Mouse (Mus musculus) spleen, adult 10 weeks (tissue): ENCODE data around the gene U2af2. TPM values are rescaled to one million over a fixed set of nuclear protein-coding genes. Genes with fewer than 3 reads are reported as not detected.

Experiments used
- polyA plus RNA-seq: library from polyadenylated mRNA; stranded (reverse); fragments of 350-450 nt; fragmentation: Illumina TruSeq; extraction: RNeasy Lipid Tissue Mini Kit (QIAGEN cat#74804); gene quantifications from one replicate; pipeline ENCODE4 v1.2.3, GENCODE M21; 2015; ENCODE audit warnings: low replicate concordance; ENCODE audit not compliant: insufficient read depth

Gene U2af2
- polyA plus RNA-seq, result 149 TPM

DNA sequence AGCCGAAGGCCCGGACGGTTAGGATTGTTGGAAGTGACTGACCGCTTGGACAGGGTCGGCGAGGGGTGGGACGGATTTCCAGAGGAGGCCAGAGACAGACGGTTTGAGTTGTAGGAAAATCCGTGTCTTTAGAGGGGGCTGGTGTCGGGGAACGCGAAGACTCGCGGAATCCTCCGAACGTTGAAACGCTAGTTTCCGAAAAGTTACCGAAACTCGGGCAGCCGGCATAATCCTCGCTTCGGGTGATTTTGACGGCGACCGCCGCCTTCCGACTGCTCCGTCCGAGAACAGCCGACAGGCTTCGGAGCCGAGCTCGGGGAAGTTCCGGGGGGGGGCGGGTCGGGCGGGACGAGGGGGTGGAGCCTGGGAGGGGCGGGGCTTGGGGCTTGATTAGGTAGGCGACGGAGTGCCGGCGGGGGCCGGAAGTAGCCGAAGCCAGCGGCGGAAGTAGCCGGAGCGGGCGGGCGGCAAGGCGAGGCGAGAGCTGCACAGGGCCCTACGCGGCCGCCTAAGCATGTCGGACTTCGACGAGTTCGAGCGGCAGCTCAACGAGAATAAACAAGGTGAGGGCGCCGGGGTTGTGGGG lies at the start of gene U2af2:
TSS of gene U2af2 (plus strand) at position 370 of the 586 bp plus-strand sequence.

DNA sequence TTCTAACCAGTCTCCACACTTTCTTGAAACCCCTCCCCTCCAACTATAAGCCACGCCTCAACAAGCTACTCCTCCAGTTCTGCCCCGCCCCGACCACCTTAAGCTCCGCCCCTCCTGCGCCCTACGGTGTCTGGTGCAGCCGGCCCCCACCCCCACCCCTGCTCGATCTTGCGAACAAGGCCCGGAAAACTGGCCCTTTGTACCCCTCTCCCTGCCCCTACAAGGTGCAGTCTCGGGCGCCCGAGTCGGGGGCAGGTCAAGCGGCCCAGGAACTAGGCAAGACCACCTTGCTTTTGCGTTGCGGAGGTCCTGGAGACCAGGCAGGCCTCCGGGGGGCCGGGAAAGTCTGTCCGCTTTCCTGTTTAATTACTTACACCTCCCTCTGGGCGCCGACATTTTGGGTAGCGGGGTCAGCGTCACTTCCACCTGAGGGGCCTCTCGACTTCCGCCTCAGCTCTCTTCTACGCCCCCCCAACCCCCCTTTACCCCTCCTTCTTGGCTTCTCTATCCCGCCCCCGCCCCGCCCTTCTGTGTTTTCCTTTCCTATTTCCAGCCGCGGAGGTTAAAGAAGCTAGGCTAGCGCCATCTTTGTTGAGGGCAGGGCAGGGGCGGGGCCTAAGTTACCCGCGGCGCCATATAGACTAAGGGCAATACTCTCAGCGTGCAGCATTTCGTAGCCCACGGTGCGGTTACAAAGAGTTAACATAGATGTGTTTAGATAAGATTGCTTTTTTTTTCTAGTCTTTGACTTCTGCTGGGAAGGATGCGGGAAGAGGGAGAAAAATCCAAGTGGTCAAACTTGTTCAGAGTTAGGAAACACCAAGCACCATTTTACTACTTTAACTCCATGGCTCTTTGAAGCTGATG lies 47.5 kb upstream of the U2af2 start, which contains the start of the genes Zfp524 and Fiz1:
TSS of gene Zfp524 (plus strand) at position 165 of the 867 bp plus-strand sequence.
TSS of gene Fiz1 (minus strand) at position 447 of the 867 bp plus-strand sequence.

DNA sequence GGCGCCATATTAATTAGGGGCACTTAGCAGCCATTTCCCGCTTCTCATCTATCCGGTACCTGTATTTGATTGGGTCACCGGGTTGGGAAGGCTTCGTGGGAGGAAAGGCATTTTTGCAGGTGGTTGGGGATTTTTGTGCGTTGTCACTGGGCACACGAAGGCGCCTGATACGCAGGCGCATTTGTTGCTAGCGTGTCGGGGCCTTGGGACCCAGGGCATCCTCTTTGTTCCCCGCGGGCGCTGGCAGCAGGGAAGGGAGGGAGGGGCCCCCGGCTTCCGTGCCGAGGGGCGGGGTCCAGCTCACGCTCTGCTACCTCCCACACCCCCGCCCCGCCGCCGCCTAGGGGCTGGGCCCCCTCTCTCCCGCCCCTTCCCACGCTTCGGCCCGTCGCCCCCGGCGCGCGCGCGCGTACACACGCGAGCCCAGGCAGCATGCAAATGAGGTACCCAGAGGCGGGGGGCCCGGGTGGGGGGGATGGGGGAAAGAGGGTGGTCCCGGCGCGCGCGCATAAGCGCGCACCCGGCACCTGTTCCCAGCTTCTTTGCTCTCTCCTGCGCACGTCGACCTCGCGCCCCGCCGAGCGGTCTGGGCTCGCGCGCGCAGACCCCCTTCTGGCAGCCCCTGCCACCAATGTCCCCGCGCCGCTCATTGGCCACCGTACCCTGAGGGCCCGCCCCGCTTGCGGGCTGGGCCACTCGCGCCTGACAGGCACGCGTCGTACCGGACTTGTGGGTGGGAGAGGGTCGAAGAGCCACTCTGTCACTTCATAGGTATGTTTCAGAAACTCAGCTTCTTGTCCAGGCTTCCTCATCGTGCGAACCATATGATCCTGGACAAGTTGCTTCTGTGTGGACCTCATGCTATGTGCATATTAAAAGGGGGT lies 46.6 kb upstream of the U2af2 start, which contains the start of gene Gm44973:
TSS of gene Gm44973 (plus strand) at position 379 of the 884 bp plus-strand sequence.

DNA sequence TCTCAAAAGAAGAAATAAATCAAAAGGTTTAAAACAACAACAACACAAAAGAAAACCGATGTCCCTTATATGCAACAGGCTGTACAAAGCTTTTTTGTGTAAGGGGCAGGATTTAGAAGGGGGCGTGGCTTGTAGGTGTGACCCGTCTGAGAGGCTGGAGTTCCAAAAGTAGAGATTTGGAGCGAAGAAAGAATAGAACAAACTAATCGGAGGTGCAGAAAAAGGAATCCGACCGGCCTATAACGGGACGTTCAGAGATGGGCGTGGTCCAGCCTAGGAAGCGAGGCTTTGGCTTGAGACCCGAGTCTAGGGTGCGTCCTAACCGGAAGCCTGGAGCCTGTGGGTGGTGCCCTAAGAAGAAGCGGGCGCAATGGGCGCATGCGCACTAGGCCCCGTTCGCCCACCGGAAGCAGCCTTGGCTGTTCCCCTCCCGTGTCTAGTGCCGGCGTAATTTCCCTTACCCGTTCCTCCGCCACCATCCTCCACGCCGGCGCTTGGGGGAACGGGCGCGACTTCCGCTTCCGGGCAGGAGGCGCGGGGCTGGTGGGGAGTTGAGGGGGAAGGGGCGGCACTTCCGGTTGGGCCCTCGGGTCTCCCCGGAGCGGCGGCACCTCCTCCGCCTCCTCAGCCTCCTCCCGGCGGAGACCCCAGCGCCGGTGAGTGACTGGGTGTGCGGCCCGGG lies 41.8 kb upstream of the U2af2 start, which contains the start of the genes Zfp865 and Ccdc106:
TSS of gene Zfp865 (plus strand) at position 377 of the 682 bp plus-strand sequence.
TSS of gene Ccdc106 (plus strand) at position 554 of the 682 bp plus-strand sequence.

DNA sequence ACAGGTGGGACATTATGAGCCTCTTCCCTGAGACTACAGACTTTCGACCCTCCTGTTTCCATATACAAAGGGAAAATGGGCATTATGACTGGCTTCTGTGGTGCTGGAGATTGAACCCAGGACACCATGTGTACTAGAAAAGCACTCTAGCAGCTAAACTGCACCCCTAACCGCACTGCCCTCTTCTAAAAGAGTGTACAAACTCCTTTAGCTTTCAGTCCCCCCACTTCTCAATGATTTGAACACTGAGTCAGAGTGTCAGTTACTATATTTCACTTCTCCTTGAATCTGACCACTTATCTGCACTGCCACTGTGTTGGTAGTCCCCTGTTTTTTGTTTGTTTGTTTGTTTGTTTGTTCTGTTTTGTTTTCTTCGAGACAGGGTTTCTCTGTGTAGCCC lies 28.1 kb upstream of the U2af2 start, which contains the start of gene 4632433K11Rik:
TSS of gene 4632433K11Rik (plus strand) at position 301 of the 400 bp plus-strand sequence.

DNA sequence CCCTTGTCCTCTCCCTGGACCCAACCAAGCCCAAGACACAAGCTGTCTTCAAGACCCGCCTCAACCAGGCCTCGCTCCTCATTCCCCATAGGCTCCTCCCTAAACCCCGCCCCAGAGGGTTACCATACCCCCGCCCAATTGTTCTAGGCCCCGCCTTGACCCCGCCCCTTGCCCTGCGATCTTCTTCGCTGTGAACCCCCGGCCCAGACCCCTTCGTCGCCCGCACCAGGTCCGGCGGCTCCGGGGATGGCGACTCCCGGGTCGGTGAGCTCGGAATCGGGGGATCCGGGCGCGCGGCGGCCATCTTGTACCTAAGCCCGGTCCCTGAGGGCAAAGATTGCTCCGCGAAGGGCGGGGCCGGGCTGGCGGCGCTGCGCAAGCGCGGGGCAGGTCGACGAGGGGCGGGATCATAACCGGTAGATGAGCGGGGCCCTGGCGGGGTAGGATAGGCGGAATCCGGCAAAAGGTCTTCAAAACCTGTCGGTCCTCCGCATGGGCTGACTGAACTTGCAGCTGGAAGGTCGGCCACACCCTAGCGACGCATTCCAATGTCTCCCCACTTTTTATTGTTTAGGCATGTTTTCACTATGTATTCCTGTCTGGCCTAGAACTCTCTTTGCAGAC lies 23.7 kb upstream of the U2af2 start, which contains the start of gene Zfp784:
TSS of gene Zfp784 (minus strand) at position 338 of the 624 bp plus-strand sequence.

DNA sequence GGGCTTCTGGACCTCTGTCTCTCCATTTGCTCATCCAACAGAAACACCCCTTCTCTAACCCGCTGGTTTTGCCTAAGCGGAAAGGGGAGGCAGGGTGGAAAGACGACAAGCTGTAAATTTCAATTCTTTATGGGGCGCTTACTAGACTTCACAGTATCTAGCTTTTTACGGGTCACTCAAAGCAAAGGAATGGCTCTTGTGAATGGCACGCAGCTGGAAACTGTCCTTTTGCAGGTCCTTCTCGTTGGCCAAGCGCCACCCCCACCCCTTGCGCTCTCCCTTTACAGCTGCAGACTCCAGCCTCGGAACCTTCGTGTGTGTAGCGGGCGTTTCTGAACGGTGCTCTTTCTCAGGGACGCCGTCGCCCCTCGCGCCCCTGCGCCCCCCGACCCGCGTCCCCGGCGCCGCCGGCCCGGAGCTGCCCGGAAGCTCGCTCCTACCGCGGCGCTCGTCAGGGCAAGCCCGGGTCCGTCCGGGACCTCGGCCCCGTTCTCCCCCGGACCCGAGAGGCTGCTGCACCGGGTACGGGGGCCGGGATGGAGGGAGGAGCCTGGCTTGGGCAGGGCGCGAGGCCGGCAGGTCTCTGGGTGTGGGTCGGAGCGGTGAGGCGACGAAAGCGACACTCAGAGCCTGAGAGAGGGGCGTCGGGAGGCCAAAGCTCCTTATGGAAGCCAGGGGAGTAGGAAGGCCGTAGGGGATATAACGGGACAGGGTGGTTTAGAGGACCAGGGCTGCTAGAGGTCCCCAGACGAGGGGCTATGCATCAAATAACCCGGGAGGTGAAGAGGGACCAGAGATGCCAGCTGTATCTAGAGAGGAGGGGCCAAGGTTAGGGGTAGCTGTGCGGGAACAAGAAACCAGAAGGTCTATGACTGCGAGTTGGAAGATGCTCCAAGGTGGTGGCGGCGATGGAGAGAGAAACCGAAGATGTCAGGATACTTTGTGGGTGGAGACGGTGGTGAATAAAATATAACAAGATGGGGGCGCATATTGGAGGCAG lies 10.4 kb upstream of the U2af2 start, which contains the start of gene Zfp580:
TSS of gene Zfp580 (plus strand) at position 346 of the 1,000 bp plus-strand sequence.

DNA sequence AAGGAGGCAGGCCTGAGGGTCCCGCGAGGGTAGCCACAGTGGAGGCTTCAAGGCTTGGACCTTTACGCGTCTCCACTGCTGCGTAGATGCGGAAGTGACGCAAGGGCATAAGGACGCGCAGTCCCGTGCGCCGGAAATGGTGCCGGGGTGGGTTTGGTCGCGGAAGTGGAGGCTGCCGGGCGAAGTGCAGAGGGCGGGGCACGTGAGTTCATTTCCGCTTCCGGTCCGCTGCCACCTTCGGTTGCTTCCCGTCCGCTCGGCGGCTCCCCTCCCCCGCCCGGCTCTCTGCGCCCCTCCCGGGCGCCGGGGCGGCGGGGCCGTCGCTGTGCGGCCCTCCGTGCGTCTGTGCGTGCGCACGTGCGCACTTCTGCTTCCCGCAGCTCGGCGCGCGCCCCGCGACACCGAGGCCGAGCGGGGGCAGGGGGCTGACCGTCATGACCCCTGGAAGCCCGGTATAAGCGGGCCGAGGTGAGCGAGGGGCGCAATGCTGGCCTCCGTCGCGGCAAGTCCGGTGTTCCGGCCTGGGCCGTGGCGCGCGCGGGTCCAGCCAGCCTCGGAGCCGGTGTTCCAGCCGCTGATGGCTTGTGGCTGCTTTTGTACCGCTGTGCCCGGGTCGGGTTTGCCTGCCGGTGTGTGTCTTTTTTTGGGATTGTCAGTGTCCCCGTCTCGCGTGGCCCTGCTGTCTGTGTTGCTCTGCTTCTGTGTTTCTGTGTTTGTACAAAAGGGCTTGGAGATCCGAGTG lies 18.2 kb downstream of the U2af2 start, which contains the start of gene Epn1:
TSS of gene Epn1 (plus strand) at position 226 of the 742 bp plus-strand sequence.

DNA sequence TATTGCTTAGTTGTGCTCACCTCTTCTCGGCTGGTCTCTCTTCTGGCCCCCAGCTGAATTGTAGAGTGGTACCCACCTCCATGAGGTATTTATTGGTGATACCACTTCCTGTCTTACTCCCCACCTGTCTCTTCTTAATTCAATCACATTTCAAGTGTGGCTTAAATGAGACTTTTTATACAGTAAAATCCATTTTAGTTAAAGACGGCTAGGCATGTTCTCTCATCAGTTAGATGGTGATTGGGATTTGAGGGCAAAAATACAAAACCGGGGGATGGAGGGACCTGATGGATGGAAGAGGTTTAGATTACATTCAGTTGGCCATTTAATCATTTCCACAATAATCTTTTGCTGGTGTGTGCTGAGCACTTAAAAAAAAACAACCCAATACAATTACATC lies 54.9 kb downstream of the U2af2 start, which contains the start of gene Rfpl4:
TSS of gene Rfpl4 (minus strand) at position 101 of the 400 bp plus-strand sequence.

DNA sequence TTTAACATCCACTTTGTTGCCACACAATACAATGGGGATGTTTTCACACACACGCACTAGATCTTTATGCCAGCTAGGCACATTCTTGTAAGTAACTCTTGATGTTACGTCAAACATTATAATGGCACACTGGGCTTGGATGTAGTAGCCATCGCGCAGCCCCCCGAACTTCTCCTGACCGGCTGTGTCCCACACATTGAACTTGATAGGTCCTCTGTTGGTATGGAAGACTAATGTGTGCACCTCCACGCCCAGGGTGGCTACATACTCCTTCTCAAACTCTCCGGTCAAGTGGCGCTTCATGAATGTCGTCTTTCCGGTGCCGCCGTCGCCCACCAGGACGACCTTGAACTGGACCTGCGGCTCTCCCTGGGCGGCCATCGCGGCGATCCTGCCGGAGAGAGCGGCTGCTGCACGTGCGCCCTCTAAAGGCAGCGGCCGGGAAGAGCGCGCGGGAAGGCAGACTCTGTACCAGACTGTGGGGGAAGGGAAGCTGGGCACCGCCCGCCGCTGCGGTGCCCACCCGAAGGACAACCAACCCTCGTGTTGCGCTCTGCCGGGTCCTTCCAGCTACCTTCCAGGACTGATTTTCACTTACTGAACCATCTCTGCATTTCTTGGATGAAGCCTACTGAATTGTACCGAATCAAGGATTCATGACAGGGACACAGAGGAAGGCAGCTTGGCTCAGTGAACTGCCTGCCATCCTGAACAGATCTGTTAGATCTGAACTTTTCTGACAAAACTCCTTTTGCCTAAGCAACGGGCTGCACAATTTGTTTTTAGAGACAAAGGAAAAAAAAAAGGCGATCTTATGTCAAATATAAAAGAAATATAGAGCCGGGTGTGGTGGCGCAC lies 63.8 kb downstream of the U2af2 start, which contains the start of gene Rasl2-9:
TSS of gene Rasl2-9 (minus strand) at position 402 of the 858 bp plus-strand sequence.

Other genes starting within 250 kb of the U2af2 start
- gene Ube2s, start 249.6 kb upstream of the U2af2 start, polyA plus RNA-seq, result 78.0 TPM
- 0.07 TPM for gene Shisa7, start 217.4 kb upstream of the U2af2 start, polyA plus RNA-seq
- 9.3 TPM for gene Isoc2b, start 191.9 kb upstream of the U2af2 start, polyA plus RNA-seq
- gene Isoc2a, start 185.0 kb upstream of the U2af2 start, polyA plus RNA-seq, result 4.7 TPM
- not detected for gene Gm36210, start 155.6 kb upstream of the U2af2 start, polyA plus RNA-seq
- 1.1 TPM for gene Zfp628, start 146.9 kb upstream of the U2af2 start, polyA plus RNA-seq
- gene Nat14, start 140.1 kb upstream of the U2af2 start, polyA plus RNA-seq, result 2.1 TPM
- 1.2 TPM for gene Ssc5d, start 136.4 kb upstream of the U2af2 start, polyA plus RNA-seq
- gene Sbk2, start 97.7 kb upstream of the U2af2 start, polyA plus RNA-seq, result 0.76 TPM
- gene Sbk3, start 91.0 kb upstream of the U2af2 start, polyA plus RNA-seq, result not detected
- 38.0 TPM for gene Zfp579, start 66.0 kb upstream of the U2af2 start, polyA plus RNA-seq
- 1.5 TPM for gene Zfp524, start 47.7 kb upstream of the U2af2 start, polyA plus RNA-seq
- gene Fiz1, start 47.4 kb upstream of the U2af2 start, polyA plus RNA-seq, result 22.3 TPM
- gene Gm44973, start 46.6 kb upstream of the U2af2 start, polyA plus RNA-seq, result 0.32 TPM
- 25.1 TPM for gene Zfp865, start 41.8 kb upstream of the U2af2 start, polyA plus RNA-seq
- not detected for gene Ccdc106, start 41.6 kb upstream of the U2af2 start, polyA plus RNA-seq
- gene 4632433K11Rik, start 28.0 kb upstream of the U2af2 start, polyA plus RNA-seq, result 3.0 TPM
- 4.7 TPM for gene Zfp784, start 23.7 kb upstream of the U2af2 start, polyA plus RNA-seq
- gene Zfp580, start 10.6 kb upstream of the U2af2 start, polyA plus RNA-seq, result 2.7 TPM
- gene Epn1, start 18.1 kb downstream of the U2af2 start, polyA plus RNA-seq, result 42.4 TPM
- gene Rfpl4, start 54.8 kb downstream of the U2af2 start, polyA plus RNA-seq, result not detected
- 1.2 TPM for gene Rasl2-9, start 63.8 kb downstream of the U2af2 start, polyA plus RNA-seq
- not detected for gene Vmn1r55, start 87.5 kb downstream of the U2af2 start, polyA plus RNA-seq
- not detected for gene Vmn1r56, start 134.6 kb downstream of the U2af2 start, polyA plus RNA-seq
- not detected for gene Vmn1r57, start 156.3 kb downstream of the U2af2 start, polyA plus RNA-seq